Mouse (Mus musculus) gastrocnemius, postnatal 4 days (tissue): ENCODE data around the gene Zfhx3. TPM values are rescaled to one million over a fixed set of nuclear protein-coding genes. Genes with fewer than 3 reads are reported as not detected.

Experiments
- DNase-seq, 2 experiments: peaks; one replicate each; pipeline ENCODE4 v3.0.0; 2021 to 2022; ENCODE audit warnings: low spot score in 2 of 2, mixed read lengths in 2 of 2
- total RNA-seq, 2 experiments: library from RNA; stranded (reverse); gene quantifications; 2 replicates each; pipeline ENCODE4 v1.2.3; 2021

The Zfhx3 gene
- total RNA-seq, 2 experiments from 2014 or later, result 15.9 to 16.0 TPM

GRCm38 (mm10) chr8:108348352-108348751 is 405.9 kb downstream of the Zfhx3 start:
- no peak for DNase-seq

- no peak for DNase-seq
Observed at GRCm38 (mm10) chr8:108348776-108349175, 406.3 kb downstream of the Zfhx3 start.

GRCm38 (mm10) chr8:108355119-108355777 is 412.8 kb downstream of the Zfhx3 start:
- no peak for DNase-seq

GRCm38 (mm10) chr8:108361402-108361801 is 419.0 kb downstream of the Zfhx3 start:
- no peak for DNase-seq

GRCm38 (mm10) chr8:108362421-108362820 is 420.0 kb downstream of the Zfhx3 start:
- DNase-seq, result no peak

GRCm38 (mm10) chr8:108363435-108363834 is 421.0 kb downstream of the Zfhx3 start:
- DNase-seq, result no peak

GRCm38 (mm10) chr8:108363856-108364255 is 421.4 kb downstream of the Zfhx3 start:
- no peak for DNase-seq

GRCm38 (mm10) chr8:108369081-108369480 is 426.6 kb downstream of the Zfhx3 start:
- DNase-seq, result no peak

- no peak for DNase-seq
Observed at GRCm38 (mm10) chr8:108370731-108371130, 428.3 kb downstream of the Zfhx3 start.

- DNase-seq, result no peak
Observed at GRCm38 (mm10) chr8:108373046-108373445, 430.6 kb downstream of the Zfhx3 start.

- DNase-seq, result no peak
Observed at GRCm38 (mm10) chr8:108378036-108378435, 435.6 kb downstream of the Zfhx3 start.

- no peak for DNase-seq
Observed at GRCm38 (mm10) chr8:108383121-108383520, 440.7 kb downstream of the Zfhx3 start.

- DNase-seq, result peak in 1 of 2 experiments; percentile 33
Observed at GRCm38 (mm10) chr8:108387160-108387912, 444.9 kb downstream of the Zfhx3 start.

GRCm38 (mm10) chr8:108387913-108388274 is 445.4 kb downstream of the Zfhx3 start:
- no peak for DNase-seq

- DNase-seq, result no peak
Observed at GRCm38 (mm10) chr8:108392909-108393308, 450.5 kb downstream of the Zfhx3 start.

GRCm38 (mm10) chr8:108402149-108402548 is 459.7 kb downstream of the Zfhx3 start:
- no peak for DNase-seq

GRCm38 (mm10) chr8:108406716-108407494 is 464.5 kb downstream of the Zfhx3 start:
- no peak for DNase-seq

GRCm38 (mm10) chr8:108419162-108419844 is 476.9 kb downstream of the Zfhx3 start:
- DNase-seq, result no peak

- DNase-seq, result no peak
Observed at GRCm38 (mm10) chr8:108422521-108422920, 480.1 kb downstream of the Zfhx3 start.

- peak; percentile 26 to 38 for DNase-seq
Observed at GRCm38 (mm10) chr8:108424337-108424736, 481.9 kb downstream of the Zfhx3 start.

- DNase-seq, result no peak
Observed at GRCm38 (mm10) chr8:108433321-108433720, 490.9 kb downstream of the Zfhx3 start.
